Mouse (Mus musculus): ENCODE results near the gene Gfap.

DNA sequence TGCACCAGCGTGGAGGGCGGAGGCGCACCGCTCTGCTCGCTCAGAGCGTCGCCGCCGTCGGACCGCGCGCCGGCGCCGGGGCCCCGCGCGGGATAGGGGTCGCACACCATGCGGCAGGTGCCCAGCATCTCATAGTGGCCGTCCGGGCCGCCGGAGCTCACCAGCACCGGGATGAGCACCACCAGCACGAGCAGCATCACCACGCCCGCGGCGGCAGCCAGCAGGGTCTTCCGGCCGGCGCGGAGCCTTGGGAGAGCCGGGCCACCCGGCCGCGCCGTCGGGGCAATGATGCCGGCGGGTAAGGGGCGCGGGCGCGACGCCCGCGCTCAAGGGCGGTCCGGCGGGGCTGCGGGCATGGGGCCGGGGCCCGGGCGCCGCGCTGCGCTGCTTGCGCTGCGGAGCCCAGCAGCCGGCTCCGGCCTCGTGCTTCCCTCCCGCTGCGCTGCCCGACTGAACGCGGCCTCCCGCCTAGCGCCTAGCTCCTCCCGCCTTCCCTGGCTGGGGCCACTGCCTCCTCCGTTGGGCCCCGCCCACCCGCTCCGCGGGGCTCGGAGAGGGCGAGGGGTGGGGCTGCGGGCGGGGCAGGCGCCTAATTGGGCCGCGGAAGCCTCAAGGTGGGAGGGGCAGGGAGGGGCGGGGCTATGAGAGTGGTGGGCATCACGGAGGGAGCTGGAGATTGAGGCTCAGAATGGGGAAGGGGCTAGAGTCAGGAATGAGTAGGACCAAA lies 45.7 kb upstream of the Gfap start, which contains the start of gene C1ql1:
- TF ChIP-seq TAL1 (IDR thresholded peaks at IDR 0.05; ENCODE audit: low read length) = no peak
- no peak for TF ChIP-seq GATA1 (IDR thresholded peaks at IDR 0.05; ENCODE audit: low read length)

Data from erythroblast, embryonic 14.5 days (primary cell).